Mouse (Mus musculus): ENCODE data around the gene Efl1.
A peak's percentile ranks its signal among the peaks of the same experiment; 100 is the strongest.
"Not testable (repeated sequence)": the region's sequence is repeated elsewhere in the genome, so short reads cannot be mapped to it uniquely, and the experiment has no call there.

Efl1 gene

GRCm38 (mm10) chr7:82719740-82720139, 71.3 kb downstream of the Efl1 start:
- no peak for DNase-seq (ENCODE audit: low spot score)

- no peak for DNase-seq (ENCODE audit: low spot score)
These were observed 72.1 kb downstream of the Efl1 start for GRCm38 (mm10) chr7:82720501-82720900.

GRCm38 (mm10) chr7:82720906-82721305, 72.5 kb downstream of the Efl1 start:
- no peak for DNase-seq (ENCODE audit: low spot score)

- no peak for DNase-seq (ENCODE audit: low spot score)
These were observed 74.2 kb downstream of the Efl1 start for GRCm38 (mm10) chr7:82722486-82723123.

- no peak for DNase-seq (ENCODE audit: low spot score)
These were observed 74.9 kb downstream of the Efl1 start for GRCm38 (mm10) chr7:82723151-82723871.

- DNase-seq (ENCODE audit: low spot score), result no peak
These were observed 76.1 kb downstream of the Efl1 start for GRCm38 (mm10) chr7:82724491-82724890.

- DNase-seq (ENCODE audit: low spot score), result no peak
These were observed 76.7 kb downstream of the Efl1 start for GRCm38 (mm10) chr7:82725006-82725636.

- DNase-seq (ENCODE audit: low spot score), result no peak
These were observed 77.5 kb downstream of the Efl1 start for GRCm38 (mm10) chr7:82725741-82726450.

GRCm38 (mm10) chr7:82727066-82727465, 78.7 kb downstream of the Efl1 start:
- no peak for DNase-seq (ENCODE audit: low spot score)

- DNase-seq (ENCODE audit: low spot score), result not testable (repeated sequence)
These were observed 80.6 kb downstream of the Efl1 start for GRCm38 (mm10) chr7:82729009-82729408.

GRCm38 (mm10) chr7:82733118-82733517, 84.7 kb downstream of the Efl1 start:
- no peak for DNase-seq (ENCODE audit: low spot score)

GRCm38 (mm10) chr7:82733995-82734394, 85.6 kb downstream of the Efl1 start:
- DNase-seq (ENCODE audit: low spot score), result no peak

GRCm38 (mm10) chr7:82734748-82735600, 86.6 kb downstream of the Efl1 start:
- no peak for DNase-seq (ENCODE audit: low spot score)

- peak; percentile 55 for DNase-seq (ENCODE audit: low spot score)
These were observed 94.8 kb downstream of the Efl1 start for GRCm38 (mm10) chr7:82743116-82743765.

GRCm38 (mm10) chr7:82744167-82744715, 95.8 kb downstream of the Efl1 start:
- DNase-seq (ENCODE audit: low spot score), result no peak

- no peak for DNase-seq (ENCODE audit: low spot score)
These were observed 100.4 kb downstream of the Efl1 start for GRCm38 (mm10) chr7:82748812-82749211.

GRCm38 (mm10) chr7:82749239-82749638, 100.8 kb downstream of the Efl1 start:
- DNase-seq (ENCODE audit: low spot score), result no peak

GRCm38 (mm10) chr7:82752171-82753085, 104.0 kb downstream of the Efl1 start:
- no peak for DNase-seq (ENCODE audit: low spot score)

- DNase-seq (ENCODE audit: low spot score), result no peak
These were observed 107.3 kb downstream of the Efl1 start for GRCm38 (mm10) chr7:82755602-82756155.
